In the genomic region with DNA sequence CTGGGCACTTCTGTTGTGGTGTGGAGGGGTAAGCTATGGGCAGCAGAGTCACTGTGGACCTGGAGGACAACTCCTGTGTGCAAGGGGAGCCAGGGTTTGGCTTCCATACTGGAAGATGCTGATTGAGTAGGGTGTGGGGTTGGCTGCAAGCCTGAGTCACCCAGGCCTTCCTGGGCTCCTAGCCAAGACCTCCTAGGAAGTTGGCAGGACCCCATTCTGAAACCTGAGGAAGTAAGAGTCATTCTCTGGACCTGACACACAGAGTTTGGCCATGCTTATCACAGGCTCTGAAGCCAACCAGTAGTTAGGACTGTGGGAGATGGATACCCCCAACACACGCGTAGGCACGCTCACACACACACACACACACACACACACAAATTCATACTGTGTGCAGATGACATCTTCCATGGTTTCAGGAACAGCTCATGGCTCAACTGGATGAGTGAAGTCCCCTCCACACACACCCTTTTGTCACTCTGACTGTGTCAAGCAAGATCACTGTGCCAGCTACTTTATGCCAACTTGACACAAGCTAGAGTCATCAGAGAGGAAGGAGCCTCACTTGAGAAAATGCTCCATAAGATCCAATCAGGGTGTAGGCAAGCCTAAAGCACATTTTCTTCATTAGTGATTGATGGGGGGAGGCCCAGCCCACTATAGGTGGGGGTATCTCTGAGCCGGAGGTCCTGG, we compare ENCODE assay signal across 1 mouse cellular context.
TF ChIP-seq lines count a peak whose summit lies in the region.

No protein-coding gene starts in this region.

TF ChIP-seq in C2C12, 6 proteins besides CTCF, POLR2A, EP300 and RAD21:
- TF ChIP-seq FOSL1 (IDR thresholded peaks at IDR 0.05; ENCODE audit: insufficient read depth, low read length, poor library complexity, severe bottlenecking), result peak; percentile 29
- peak; percentile 24 for TF ChIP-seq MAX (IDR thresholded peaks at IDR 0.05)
- no peak for TF ChIP-seq MYOG (IDR thresholded peaks at IDR 0.05; ENCODE audit: control insufficient read depth, extremely low read depth, insufficient read length)
